Mouse (Mus musculus): ENCODE results near the gene Arhgap42. TPM values are rescaled to one million over a fixed set of nuclear protein-coding genes. Genes with fewer than 3 reads are reported as not detected.

Gene Arhgap42
- polyA plus RNA-seq, 1 experiment, result 8.3 TPM

DNA sequence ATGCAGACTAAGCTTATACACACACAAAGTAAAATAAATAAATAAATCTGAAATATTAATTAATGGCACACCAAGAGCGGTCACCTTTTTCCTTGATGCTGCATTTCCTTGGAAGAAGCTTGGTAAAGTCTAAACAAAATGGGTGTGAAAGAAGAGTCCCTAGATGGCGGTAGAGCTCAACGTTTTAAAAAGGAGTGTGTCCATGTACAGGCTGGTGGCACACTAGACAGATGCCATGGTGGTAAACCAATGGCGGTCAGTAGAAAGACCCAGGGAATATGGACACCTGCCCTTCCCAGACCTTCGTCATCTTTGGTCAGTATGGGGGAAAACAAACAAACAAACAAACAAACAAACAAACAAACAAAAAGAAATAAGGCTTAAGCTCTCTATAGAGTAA lies 187.7 kb downstream of the Arhgap42 start:
- peaks cover 14% of the 10 kb centered on the region for H3K36me3 ChIP-seq (ENCODE audit: control insufficient read depth, insufficient read depth)
- TF ChIP-seq SRF (IDR thresholded peaks at IDR 0.05; ENCODE audit: control insufficient read depth, insufficient read length, low read depth), result no peak
- TF ChIP-seq TCF3 (IDR thresholded peaks at IDR 0.05; ENCODE audit: insufficient read length, low read depth), result no peak
- no peak for TF ChIP-seq MAX (IDR thresholded peaks at IDR 0.05; ENCODE audit: low read depth)
- no peak for TF ChIP-seq E2F4 (IDR thresholded peaks at IDR 0.05; ENCODE audit: insufficient read depth)
- no peak for TF ChIP-seq MYOG (IDR thresholded peaks at IDR 0.05; ENCODE audit: control insufficient read depth in 1 of 3, insufficient read depth in 1 of 3, insufficient read length in 2 of 3, low read depth in 2 of 3)
- TF ChIP-seq TCF12 (IDR thresholded peaks at IDR 0.05; ENCODE audit: insufficient read depth, poor library complexity, severe bottlenecking), result no peak
- TF ChIP-seq REST (IDR thresholded peaks at IDR 0.05; ENCODE audit: insufficient read depth, insufficient read length), result no peak
- TF ChIP-seq CEBPB (IDR thresholded peaks at IDR 0.05; ENCODE audit: insufficient read depth, poor library complexity, severe bottlenecking), result no peak
- TF ChIP-seq POLR2A (IDR thresholded peaks at IDR 0.05; ENCODE audit: insufficient read length, low read depth), result no peak
- TF ChIP-seq USF1 (IDR thresholded peaks at IDR 0.05; ENCODE audit: low read depth), result no peak
- TF ChIP-seq POLR2AphosphoS2 (IDR thresholded peaks at IDR 0.05; ENCODE audit: insufficient read length, low read depth), result no peak
- TF ChIP-seq MYOD1 (IDR thresholded peaks at IDR 0.05; ENCODE audit: control insufficient read depth in 1 of 3, insufficient read length in 2 of 3, low read depth in 2 of 3), result no peak
- H3K4me2 ChIP-seq (ENCODE audit: low read depth), result no peak overlapping the region
- no peaks in the 10 kb centered on the region for H3K27me3 ChIP-seq (ENCODE audit: control insufficient read depth, insufficient read depth, insufficient read length)
- no peak overlapping the region for H3ac ChIP-seq (ENCODE audit: control insufficient read depth, insufficient read length)
- no peak overlapping the region for H3K4me3 ChIP-seq
- no peaks in the 10 kb centered on the region for H3K79me2 ChIP-seq (ENCODE audit: control insufficient read depth, insufficient read depth)

DNA sequence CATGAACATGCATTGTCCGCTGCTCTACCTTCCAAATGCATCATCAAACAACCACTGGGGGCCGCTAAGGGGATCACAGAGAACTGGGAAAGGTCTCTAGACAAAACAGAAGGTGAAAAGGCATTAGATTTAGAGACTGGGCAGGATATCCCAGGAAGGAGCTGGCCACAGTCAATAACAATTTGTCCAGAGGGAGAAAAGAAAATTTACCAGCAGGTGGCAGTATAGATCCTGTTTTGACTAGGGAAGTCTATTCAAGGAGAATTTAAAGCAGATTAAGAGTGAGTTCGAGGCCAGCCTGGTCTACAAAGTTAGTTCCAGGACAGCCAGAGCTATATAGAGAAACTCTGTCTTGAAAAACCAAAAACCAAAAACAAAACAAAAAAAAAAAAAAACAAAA lies 189.7 kb downstream of the Arhgap42 start:
- peaks cover 7% of the 10 kb centered on the region for H3K36me3 ChIP-seq (ENCODE audit: control insufficient read depth, insufficient read depth)
- no peak for TF ChIP-seq E2F4 (IDR thresholded peaks at IDR 0.05; ENCODE audit: insufficient read depth)
- TF ChIP-seq SRF (IDR thresholded peaks at IDR 0.05; ENCODE audit: control insufficient read depth, insufficient read length, low read depth), result no peak
- TF ChIP-seq MAX (IDR thresholded peaks at IDR 0.05; ENCODE audit: low read depth), result no peak
- TF ChIP-seq TCF12 (IDR thresholded peaks at IDR 0.05; ENCODE audit: insufficient read depth, poor library complexity, severe bottlenecking), result no peak
- no peak for TF ChIP-seq MYOG (IDR thresholded peaks at IDR 0.05; ENCODE audit: control insufficient read depth in 1 of 3, insufficient read depth in 1 of 3, insufficient read length in 2 of 3, low read depth in 2 of 3)
- no peak for TF ChIP-seq CEBPB (IDR thresholded peaks at IDR 0.05; ENCODE audit: insufficient read depth, poor library complexity, severe bottlenecking)
- no peak for TF ChIP-seq REST (IDR thresholded peaks at IDR 0.05; ENCODE audit: insufficient read depth, insufficient read length)
- TF ChIP-seq TCF3 (IDR thresholded peaks at IDR 0.05; ENCODE audit: insufficient read length, low read depth), result no peak
- no peak for TF ChIP-seq POLR2AphosphoS2 (IDR thresholded peaks at IDR 0.05; ENCODE audit: insufficient read length, low read depth)
- TF ChIP-seq POLR2A (IDR thresholded peaks at IDR 0.05; ENCODE audit: insufficient read length, low read depth), result no peak
- no peak for TF ChIP-seq MYOD1 (IDR thresholded peaks at IDR 0.05; ENCODE audit: control insufficient read depth in 1 of 3, insufficient read length in 2 of 3, low read depth in 2 of 3)
- no peak for TF ChIP-seq USF1 (IDR thresholded peaks at IDR 0.05; ENCODE audit: low read depth)
- no peaks in the 10 kb centered on the region for H3K79me2 ChIP-seq (ENCODE audit: control insufficient read depth, insufficient read depth)
- H3K4me2 ChIP-seq (ENCODE audit: low read depth), result no peak overlapping the region
- H3K4me3 ChIP-seq, result no peak overlapping the region
- H3ac ChIP-seq (ENCODE audit: control insufficient read depth, insufficient read length), result no peak overlapping the region
- no peaks in the 10 kb centered on the region for H3K27me3 ChIP-seq (ENCODE audit: control insufficient read depth, insufficient read depth, insufficient read length)

GRCm38 (mm10) chr9:9041009-9041408 lies 197.9 kb downstream of the Arhgap42 start:
- Histone ChIP-seq H3K36me3 (ENCODE audit: control insufficient read depth, insufficient read depth) (peaks cover 3% of the 10 kb centered on the region), H3K27me3 (ENCODE audit: control insufficient read depth, insufficient read depth, insufficient read length) (no peaks in the 10 kb centered on the region), H3K79me2 (ENCODE audit: control insufficient read depth, insufficient read depth) (no peaks in the 10 kb centered on the region), H3K4me3 (no peak overlapping the region), H3ac (ENCODE audit: control insufficient read depth, insufficient read length) (no peak overlapping the region), H3K4me2 (ENCODE audit: low read depth) (no peak overlapping the region)
- TF ChIP-seq POLR2A (IDR thresholded peaks at IDR 0.05; ENCODE audit: insufficient read length, low read depth), result no peak
- TF ChIP-seq REST (IDR thresholded peaks at IDR 0.05; ENCODE audit: insufficient read depth, insufficient read length), result no peak
- TF ChIP-seq TCF12 (IDR thresholded peaks at IDR 0.05; ENCODE audit: insufficient read depth, poor library complexity, severe bottlenecking), result no peak
- no peak for TF ChIP-seq MAX (IDR thresholded peaks at IDR 0.05; ENCODE audit: low read depth)
- no peak for TF ChIP-seq CEBPB (IDR thresholded peaks at IDR 0.05; ENCODE audit: insufficient read depth, poor library complexity, severe bottlenecking)
- TF ChIP-seq TCF3 (IDR thresholded peaks at IDR 0.05; ENCODE audit: insufficient read length, low read depth), result no peak
- TF ChIP-seq SRF (IDR thresholded peaks at IDR 0.05; ENCODE audit: control insufficient read depth, insufficient read length, low read depth), result no peak
- no peak for TF ChIP-seq E2F4 (IDR thresholded peaks at IDR 0.05; ENCODE audit: insufficient read depth)
- no peak for TF ChIP-seq MYOG (IDR thresholded peaks at IDR 0.05; ENCODE audit: control insufficient read depth in 1 of 3, insufficient read depth in 1 of 3, insufficient read length in 2 of 3, low read depth in 2 of 3)
- TF ChIP-seq POLR2AphosphoS2 (IDR thresholded peaks at IDR 0.05; ENCODE audit: insufficient read length, low read depth), result no peak
- no peak for TF ChIP-seq USF1 (IDR thresholded peaks at IDR 0.05; ENCODE audit: low read depth)
- no peak for TF ChIP-seq MYOD1 (IDR thresholded peaks at IDR 0.05; ENCODE audit: control insufficient read depth in 1 of 3, insufficient read length in 2 of 3, low read depth in 2 of 3)

GRCm38 (mm10) chr9:9037017-9037671 lies 201.8 kb downstream of the Arhgap42 start:
- TF ChIP-seq MYOG (IDR thresholded peaks at IDR 0.05; ENCODE audit: control insufficient read depth in 1 of 3, insufficient read depth in 1 of 3, insufficient read length in 2 of 3, low read depth in 2 of 3), result no peak
- no peak for TF ChIP-seq CEBPB (IDR thresholded peaks at IDR 0.05; ENCODE audit: insufficient read depth, poor library complexity, severe bottlenecking)
- TF ChIP-seq TCF3 (IDR thresholded peaks at IDR 0.05; ENCODE audit: insufficient read length, low read depth), result no peak
- no peak for TF ChIP-seq POLR2AphosphoS2 (IDR thresholded peaks at IDR 0.05; ENCODE audit: insufficient read length, low read depth)
- no peak for TF ChIP-seq E2F4 (IDR thresholded peaks at IDR 0.05; ENCODE audit: insufficient read depth)
- no peak for TF ChIP-seq TCF12 (IDR thresholded peaks at IDR 0.05; ENCODE audit: insufficient read depth, poor library complexity, severe bottlenecking)
- no peak for TF ChIP-seq MAX (IDR thresholded peaks at IDR 0.05; ENCODE audit: low read depth)
- no peak for TF ChIP-seq POLR2A (IDR thresholded peaks at IDR 0.05; ENCODE audit: insufficient read length, low read depth)
- no peak for TF ChIP-seq REST (IDR thresholded peaks at IDR 0.05; ENCODE audit: insufficient read depth, insufficient read length)
- TF ChIP-seq SRF (IDR thresholded peaks at IDR 0.05; ENCODE audit: control insufficient read depth, insufficient read length, low read depth), result no peak
- no peak for TF ChIP-seq USF1 (IDR thresholded peaks at IDR 0.05; ENCODE audit: low read depth)
- no peak for TF ChIP-seq MYOD1 (IDR thresholded peaks at IDR 0.05; ENCODE audit: control insufficient read depth in 1 of 3, insufficient read length in 2 of 3, low read depth in 2 of 3)
- no peak overlapping the region for H3ac ChIP-seq (ENCODE audit: control insufficient read depth, insufficient read length)
- no peaks in the 10 kb centered on the region for H3K27me3 ChIP-seq (ENCODE audit: control insufficient read depth, insufficient read depth, insufficient read length)
- no peaks in the 10 kb centered on the region for H3K79me2 ChIP-seq (ENCODE audit: control insufficient read depth, insufficient read depth)
- H3K36me3 ChIP-seq (ENCODE audit: control insufficient read depth, insufficient read depth), result peaks cover 3% of the 10 kb centered on the region
- no peak overlapping the region for H3K4me3 ChIP-seq
- H3K4me2 ChIP-seq (ENCODE audit: low read depth), result no peak overlapping the region

Data from myocyte (in vitro differentiated cells).